Mouse (Mus musculus) forelimb bud, embryonic 11.5 days (tissue): ENCODE results near the gene Ext2.

Experiments used
- DNase-seq: peaks from one replicate; pipeline ENCODE4 v3.0.0-alpha.2; 2012; ENCODE audit warnings: low read depth, low spot score

Gene Ext2

DNA sequence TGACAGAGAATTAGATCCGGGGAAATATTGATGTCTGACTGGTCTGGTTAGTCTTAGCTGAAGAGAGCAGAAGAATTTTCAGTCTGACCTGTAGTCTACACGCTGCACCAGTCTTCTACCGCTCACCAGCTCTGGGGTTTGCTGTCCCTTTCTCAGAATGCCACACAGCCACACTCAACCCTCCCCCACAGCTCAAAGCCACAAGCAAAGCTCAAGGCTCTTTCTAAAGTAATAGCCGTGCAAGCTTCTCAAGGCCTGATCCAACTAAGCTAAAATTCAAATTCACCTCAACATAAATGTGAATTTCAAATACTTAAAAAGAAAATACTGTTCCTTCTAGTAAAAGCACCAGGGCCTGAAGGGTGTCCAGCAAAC, 45.3 kb downstream of the Ext2 start:
- DNase-seq = no peak

DNA sequence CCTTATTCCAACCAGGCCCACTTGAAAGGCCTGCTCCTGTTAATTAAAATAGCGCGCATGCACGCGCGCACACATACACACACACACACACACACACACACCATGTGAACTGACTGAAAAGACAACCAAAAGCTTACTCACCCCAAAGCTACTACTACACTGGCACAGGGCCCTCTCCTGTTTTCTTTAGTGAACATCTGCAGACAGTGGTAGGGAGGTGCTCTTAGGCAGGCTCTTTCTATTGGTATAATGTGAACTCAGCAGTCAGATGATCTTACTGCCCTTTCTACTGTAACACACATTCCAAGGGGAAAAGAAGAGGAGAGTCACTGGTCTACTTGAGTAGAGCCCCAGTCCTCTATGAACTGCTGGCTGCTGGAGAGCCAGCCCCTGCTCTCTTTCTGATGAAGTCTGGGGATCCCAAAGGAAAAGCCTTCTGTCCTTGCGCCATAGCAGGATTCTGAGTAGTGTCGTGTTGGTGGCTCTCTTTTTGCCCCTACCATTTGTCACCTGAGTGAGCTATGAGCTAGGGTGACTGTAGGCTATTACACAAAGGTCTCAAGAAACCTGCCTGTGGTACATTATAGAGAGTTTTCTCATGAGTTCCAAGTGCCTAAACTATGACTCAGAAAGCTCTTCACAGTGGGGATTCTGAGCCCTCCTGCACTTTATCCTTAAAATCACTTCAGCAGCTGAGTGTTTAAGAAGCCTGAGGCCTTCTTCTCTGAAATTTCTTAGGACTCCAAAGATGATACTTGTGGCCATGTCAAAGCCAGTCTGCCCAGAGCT, 45.9 kb downstream of the Ext2 start:
- no peak for DNase-seq

DNA sequence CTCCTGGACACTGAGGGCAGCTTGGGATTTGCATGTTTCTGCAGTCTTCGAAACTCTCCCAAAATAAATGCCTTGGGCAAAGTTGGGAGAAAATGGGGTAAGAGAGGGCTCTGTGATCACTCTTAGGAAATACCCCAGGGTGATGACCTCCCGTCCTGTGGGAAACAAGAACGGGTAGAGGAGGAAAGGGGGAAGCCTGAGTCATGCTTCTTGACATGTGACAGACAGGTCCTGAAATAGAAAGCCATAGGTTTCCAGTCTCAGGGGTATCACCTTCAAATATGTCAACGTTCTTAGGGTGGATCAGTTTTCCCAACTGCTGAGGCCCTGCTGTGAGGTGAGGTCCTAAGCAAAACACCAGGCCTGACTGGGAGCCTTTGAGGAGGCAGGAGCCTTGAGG, 46.9 kb downstream of the Ext2 start:
- no peak for DNase-seq

DNA sequence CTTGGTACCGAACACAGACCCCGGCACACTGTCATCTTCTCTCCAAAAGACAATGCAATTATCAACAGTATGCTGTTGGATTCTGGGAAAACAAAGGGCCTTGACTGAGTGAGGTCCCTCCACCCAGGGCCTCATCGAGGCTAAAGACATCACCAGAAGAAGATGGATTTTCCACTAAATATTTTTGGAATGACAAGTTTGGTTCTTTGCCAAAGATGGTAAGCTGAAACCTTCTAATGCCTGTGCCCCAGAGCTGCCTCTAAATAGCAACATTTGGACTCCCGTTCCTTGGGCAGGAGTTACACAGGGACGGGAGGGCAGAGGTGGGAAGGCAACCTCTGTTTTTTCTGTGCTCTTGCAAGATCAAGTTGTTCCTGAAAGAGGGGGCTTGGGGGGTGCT, 47.4 kb downstream of the Ext2 start:
- DNase-seq = no peak

DNA sequence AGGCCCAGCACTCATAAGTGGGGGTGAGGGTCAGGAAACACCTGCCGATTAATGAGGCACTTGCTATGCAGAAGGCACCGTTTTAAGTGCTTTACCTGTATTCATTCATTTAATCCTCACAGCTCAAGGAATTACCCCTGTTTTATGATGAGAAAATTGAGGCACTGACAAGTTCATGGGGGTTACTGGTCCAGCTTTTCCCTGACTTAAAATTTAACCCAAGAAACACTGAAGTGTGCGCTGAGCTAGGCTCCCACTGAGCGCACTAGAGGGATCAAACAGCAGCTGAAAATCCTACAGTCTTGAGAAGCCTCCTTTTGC, 49.6 kb downstream of the Ext2 start:
- DNase-seq = peak; percentile 80

DNA sequence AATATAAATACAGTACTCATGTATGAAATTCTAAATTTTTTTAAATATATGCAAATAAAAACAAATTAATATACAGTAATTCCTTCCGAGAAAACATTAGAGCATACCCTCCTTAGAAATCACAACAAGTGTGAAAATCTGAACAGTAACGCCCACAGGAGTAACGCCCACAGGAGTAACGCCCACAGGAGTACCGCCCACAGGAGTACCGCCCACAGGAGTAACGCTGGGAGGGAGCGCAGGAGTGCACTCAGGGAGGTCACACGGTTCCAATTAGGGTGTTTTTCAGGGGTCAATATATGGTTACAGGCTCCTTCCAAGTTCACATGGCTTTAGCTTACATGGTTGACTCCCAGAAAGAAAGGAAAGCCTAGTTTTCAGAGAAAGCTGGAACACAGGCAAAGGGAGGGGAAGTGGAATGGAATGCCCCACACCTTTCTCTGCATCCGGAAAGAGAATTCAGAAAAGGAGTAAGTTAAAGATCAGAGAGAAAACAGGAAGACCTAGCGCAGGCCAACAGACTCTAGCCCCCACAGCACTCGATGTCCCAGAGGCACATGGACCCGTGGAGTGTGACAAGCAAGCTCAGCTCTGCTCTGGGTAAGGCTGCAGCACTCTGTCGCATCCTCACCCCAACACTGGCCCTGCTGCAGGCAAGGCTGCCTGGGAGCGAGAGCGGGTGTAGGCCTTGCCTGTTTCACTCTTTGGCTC, 50.2 kb downstream of the Ext2 start:
- peak; percentile 35 for DNase-seq

DNA sequence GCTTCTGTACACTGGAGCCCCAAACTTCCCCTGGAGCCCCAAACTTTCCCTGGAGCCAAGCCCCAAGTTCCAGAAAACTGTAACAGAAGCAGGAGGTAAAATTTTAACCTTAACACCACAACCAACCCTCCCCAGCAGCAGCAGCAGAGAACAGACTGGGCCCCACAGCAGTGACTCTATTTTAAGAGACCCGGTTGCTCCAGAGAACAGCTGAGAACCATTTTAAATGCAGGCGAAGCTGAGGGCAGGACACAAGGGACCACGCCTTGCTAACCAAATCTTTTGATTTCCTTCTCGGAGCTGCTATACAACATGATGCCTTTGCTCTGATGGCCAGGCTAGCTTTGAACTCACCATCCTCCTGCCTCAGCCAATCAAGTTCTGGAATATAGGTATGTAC, 51.5 kb downstream of the Ext2 start:
- DNase-seq = no peak

DNA sequence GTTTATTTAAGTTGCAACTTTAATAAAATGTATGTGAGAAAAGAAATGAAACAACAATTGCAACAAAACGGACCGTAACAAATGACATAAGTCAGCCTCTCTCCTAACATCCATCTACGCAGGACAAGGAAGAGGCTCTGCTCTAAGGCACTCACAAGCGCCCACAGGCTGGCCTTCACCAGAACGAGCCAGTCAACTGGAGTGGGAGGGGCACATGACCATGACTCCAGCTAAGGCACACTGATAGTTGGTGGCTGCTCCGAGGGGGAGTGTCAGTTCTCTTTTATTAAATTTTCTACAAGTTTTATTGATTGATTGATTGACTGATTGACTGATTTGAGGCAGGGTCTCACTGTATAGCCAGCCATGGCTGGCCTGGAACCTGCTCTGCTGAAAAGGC, 52.5 kb downstream of the Ext2 start:
- DNase-seq = no peak

DNA sequence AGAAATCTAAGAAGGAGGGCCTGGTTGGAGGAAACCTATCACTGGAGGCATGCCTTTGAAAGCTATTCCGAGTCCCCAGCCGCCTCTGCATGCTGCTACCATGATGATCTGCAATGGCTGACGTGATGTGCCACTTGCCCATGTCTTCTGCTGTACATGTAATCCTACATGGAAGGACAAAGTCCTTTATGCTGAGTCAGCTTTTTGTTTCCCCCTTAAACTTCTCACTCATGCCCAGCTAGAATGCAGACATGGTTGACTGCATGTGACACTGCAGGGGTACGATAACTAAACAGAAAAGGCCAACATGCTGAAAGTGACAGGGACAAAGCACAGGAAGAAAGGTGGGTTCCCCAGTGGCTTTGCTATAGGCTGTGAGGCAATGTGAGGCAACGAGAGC, 56.6 kb downstream of the Ext2 start:
- no peak for DNase-seq

DNA sequence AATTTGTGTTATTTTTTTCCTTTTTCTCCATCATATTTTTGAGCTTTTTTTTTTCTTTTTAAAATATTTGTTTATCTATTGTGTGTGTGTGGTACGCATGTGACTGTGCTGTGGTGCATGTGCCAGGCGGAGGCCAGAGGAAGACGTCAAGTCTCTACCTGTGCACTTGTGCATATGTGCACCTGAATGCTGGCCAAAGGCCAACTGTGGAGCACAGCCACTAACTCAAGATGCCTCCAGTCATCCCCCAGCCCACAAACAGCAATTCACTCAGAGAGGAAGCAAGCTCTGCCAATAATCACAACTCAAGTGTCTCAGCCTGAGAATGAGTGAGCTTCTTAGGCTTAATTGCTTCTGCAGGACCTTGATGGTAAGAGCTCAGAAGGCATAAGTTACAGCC, 58.2 kb downstream of the Ext2 start:
- DNase-seq = no peak

DNA sequence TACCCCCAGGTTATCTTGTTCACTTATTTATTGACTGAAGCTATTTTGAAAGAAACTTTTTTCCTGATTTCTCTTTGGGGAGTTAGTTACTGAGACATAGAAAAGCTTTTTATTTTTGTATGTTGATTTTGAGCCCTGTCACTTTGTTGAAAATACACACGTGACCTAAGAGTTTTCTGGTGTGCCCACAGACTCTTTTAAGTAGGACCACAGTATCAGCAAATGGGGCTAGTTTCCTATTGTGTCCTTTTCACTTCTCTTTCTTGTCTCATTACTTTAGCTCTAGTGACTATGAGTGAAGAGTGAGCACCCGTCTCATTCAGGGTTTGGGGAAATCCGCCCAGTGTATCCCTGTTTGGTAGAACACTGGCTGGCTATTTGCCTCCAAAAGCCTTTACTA, 62.0 kb downstream of the Ext2 start:
- DNase-seq = no peak

DNA sequence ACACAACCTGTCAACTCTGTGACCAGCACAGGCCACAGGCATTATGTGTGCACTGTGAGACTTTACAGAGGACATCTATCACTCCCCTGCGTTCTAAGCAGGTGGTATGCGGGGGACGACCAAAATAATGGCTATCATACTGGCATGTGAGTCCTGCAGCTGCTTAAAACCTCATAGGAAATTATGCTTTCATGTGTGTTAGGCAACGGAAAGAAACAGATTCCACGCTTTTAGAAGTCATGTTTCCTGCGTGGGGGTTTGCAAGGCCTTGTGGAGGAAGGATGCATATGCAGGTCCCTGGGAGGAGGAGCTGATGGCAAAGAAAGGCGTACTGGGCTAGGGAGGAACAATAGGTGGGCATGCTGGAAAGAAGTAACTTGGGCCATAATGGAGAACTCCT, 63.2 kb downstream of the Ext2 start:
- no peak for DNase-seq

DNA sequence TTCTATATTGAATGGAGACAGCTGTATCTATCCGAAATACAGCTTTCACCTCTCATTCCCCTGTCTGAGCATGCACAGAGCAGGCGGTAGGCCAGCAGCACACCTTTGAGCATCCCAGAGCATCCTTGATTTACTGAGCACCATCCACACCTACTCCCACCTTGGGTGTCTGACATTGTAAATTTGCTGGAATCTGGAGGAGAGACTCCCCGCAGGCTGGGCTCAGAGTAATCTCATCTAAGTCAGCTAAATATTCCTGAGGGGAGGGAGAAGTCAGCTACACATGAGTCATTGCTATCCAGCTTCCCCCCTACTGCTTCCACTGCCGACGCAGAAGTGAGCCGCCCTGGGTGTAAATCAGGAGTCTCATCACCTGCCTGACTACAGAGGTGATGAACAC, 64.1 kb downstream of the Ext2 start:
- DNase-seq = no peak

DNA sequence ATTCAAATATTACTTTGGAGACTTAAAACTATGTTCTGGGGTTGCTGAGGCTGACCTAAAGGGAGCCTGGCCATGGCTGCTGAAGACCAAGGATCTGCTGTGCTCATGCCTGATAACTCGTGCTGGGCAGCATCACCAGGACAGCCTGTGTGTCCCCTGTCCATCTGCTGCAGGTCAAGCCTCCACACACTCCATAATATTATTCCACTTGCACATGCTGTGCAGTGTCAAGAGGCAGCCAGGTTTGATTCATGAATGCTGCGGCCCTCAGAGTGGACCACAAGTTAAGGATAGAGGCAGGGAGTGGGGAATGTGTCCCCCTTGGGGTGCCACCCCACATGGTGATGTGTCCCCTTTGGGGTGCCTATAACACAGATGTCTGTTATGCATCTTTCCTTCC, 68.0 kb downstream of the Ext2 start:
- no peak for DNase-seq

DNA sequence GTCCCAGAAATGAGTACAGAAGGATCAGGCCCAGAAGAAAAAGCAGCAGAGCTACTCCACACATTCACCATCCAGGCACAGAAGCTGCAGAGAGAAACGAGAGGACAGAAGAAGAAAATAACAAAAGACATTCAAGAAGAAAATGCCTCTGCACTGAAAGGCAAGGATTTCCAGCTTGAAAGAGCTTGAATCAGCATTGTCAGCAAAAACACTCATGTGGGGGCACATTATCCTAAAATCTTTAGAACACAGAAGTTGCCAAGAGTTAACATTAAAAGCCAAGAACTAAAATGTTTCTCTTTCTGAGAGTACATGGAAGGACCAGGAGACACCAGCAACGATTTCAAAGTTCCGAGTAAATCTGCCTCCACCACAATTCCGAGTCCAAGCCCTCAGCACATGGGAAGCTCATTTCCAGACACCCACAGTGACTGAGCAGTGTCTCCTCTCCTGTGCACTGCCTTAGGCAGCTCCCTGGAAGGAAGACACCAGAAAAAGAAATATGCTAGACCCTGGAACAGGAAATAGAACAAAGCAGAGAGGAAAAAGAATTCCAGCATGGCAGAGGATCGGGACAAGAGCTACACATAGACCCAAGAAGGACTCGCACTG, 69.1 kb downstream of the Ext2 start:
- DNase-seq = no peak

DNA sequence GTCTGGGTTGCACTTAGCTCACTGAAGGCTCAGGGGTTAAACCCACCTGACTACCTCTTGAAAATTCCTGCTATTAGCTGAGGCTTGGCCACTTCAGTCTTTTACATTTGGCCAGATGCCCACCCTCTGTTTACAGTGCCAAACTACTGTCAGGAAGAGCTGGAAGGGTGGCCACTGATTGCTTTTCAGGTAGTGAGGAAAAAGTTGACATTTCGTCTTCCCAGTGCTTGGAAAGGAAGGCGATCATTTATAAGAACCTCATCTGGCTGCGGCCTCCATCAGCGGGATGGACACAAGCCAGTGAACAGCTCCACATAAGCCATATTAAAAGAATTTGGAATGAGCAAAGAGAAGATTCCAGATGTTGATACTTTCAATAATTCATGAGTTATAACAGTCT, 72.7 kb downstream of the Ext2 start:
- DNase-seq = no peak

DNA sequence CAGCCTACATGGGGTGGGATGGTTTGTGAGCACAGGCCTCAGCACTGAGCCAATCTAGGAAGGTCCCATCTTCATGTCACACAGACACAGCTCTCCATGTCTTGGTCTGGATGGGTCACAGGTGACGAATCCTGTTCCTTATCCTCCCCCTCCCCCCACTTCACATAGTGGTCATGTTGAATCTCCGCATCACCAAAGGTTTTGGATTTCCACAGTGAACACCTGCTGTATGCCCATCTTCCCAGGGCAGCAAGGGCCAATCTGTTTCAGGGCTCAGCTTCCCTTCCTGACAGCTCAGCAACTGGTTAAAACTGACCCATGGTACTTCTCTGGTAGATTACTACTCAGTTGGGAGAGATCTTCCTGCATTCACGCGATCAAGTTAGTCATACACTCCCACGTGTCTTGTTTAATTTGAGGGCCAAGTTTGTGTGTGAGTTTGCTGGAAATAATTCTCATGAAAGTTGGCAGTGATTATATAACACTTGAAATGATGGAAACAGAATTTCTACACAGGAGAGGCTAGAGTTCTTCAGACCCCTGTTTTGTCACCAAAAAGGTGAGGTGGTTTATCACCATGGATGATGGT, 74.7 kb downstream of the Ext2 start:
- no peak for DNase-seq

DNA sequence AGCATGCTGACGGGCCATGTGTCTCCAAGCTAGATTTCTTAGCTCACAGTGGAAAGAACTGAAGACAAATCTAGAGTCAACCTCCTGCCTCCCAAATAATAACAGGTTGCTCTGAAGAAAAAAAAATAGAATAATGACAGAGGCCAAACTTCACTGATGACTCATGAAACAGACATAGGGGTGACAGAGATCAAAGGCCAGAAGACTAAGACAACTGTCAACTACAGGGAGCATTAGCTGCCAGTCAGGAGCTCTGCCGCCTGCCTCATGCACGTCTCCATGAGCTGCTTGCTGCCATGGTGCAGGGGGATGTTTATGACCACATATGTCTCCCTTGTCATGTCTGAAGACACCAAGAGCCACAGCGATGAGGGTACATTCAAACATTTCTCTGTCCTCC, 75.7 kb downstream of the Ext2 start:
- no peak for DNase-seq

DNA sequence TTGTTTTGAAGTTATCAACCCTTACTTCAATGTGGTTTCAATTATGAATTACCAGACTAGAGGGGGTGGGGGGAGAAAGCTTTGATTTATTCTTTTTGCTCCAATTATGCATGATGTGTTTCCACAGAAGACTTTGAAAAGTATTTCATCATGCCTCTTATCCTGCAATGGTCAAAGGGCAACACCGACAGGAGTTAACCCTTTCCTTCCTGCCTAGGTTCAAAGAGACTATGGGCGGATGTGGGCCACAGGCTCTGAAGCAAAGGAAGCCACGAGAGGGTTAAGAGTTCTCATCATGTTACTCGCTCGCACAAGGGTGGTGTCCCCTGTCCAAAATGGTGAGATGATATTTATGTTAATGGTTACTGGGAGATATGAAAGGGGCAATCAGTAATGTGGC, 76.2 kb downstream of the Ext2 start:
- DNase-seq = peak; percentile 79

DNA sequence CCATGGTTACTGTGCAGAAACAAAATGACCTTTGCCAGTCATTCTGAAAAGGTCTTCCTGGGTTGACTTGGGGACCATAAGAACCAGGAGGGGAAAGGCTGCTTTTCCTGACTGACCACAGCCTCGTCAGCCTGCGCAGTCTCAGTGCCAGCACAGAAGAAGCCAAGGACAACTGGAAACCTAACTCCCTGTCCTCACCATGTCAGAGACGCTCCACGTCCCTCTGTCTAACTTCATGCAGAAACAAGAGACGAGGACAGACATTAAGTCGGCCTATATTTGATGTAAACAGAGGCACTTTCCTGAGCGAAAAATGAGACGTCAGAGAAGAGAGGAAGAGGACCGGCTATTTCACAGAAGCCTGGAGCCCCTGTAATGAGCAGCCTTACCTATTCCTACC, 76.6 kb downstream of the Ext2 start:
- DNase-seq = no peak

DNA sequence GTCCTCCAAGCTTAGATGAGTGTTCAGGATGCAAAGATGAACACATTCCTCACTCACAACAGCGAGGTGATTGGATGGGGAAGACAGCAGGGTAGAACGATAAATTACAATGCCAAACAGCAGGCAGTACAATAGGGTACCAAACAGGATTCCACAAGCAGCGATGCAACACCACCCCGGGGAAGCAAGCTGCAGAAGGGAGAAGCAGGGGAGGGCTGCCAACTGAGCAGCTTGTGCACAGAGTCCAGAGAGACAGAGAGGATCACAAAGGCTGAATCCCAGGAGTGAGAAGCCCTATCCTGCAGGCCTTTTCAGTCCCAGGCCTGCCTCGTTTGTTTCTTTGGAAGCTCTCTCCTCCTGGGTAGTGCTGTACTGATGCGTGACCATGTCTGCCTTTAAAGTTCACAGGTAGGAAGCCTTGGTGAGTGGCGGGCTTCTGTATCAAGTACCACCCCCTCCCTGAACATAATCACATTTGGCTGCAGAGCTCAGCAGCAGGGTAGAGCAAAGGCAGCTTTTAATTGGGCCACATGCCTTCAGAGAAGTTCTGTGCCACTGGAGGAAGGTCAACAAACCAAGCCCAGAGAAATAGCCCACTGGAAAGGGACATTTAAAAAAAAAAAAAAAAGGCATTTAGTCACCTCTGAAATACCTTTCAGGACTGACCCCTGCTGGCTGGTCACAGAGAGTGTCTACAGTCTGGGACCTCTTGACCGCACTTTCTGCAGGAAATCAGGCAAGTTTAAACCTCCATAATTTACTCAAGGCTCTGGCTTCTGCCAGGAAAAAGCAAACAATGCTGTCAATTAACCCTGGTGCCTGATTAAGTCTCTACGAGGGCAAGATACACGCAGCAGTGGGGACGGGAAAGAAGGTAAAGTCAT, 77.8 kb downstream of the Ext2 start:
- DNase-seq = no peak

DNA sequence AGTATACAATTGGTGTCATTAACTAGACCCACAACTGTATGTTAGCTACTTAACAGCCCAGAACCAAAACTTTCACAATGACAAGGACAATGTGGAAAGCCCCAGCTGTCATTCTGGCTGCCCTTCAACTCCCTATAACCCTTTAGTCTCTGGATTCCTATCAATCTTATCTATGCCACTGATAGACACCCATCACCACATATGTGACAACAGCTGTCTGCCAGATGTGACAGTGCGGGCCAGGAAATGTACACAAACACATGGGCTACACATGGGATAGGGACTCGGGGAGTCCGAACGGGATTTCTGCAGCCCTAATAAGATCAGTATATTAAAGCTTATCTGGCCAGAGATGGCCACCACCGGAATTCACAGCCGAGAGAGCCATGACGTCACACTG, 80.7 kb downstream of the Ext2 start:
- no peak for DNase-seq
